Mouse (Mus musculus) stomach, postnatal 0 days (tissue): Measurements from ENCODE around the gene Kmt2a.

Experiments used
- CTCF ChIP-seq: IDR thresholded peaks from 2 replicates; pipeline ENCODE4 v1.5.1; 2016; ENCODE audit warnings: antibody characterized with exemption, low read depth, mild to moderate bottlenecking, moderate library complexity
- EP300 ChIP-seq: optimal IDR thresholded peaks from 2 replicates; pipeline ENCODE3; 2016; ENCODE audit warnings: antibody characterized with exemption

DNA sequence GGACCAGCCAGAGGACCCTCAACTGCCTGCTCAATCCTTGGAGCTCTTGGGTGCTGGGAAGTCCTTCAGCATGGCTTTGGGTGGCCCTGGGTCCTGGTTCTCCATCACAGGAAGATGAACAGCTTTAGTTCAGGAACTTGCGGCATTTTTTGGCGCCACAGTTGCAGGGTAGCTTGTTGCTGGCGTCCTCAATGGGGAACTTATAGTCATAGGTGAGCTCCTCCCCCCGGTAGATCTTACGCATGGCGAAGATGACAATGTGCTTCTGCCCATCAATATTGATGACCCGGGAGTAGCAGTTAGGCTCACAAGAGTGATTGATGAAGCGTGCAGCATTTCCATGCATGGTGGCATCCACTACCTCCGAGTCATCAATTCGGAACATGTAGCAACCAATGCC is 73.3 kb downstream of the Kmt2a start:
- TF ChIP-seq EP300 (no peak), CTCF (no peak)
